Mouse (Mus musculus) heart, embryonic 16.5 days (tissue): ENCODE data around the gene Nmnat2. TPM values are rescaled to one million over a fixed set of nuclear protein-coding genes. Genes with fewer than 3 reads are reported as not detected.

Experiments
- ATAC-seq: fragments of 200-750 bp; cut with Nextera tagmentation; replicated peaks from 2 replicates; pipeline ENCODE4 v1.8.0; 2017; ENCODE audit warnings: moderate number of reproducible peaks; ENCODE audit not compliant: insufficient read depth, low FRiP score; ENCODE audit errors: extremely low read depth
- H3K27ac ChIP-seq: fragments of 300-500 bp; sonication (generic); 2 replicates; pipeline ENCODE4 v1.5.1; 2014; ENCODE audit warnings: mild to moderate bottlenecking, low read length, control low read depth, moderate library complexity
- H3K27me3 ChIP-seq: fragments of 300-500 bp; sonication (generic); 2 replicates; pipeline ENCODE4 v1.6.1; 2014; ENCODE audit warnings: low read length, mixed read lengths; ENCODE audit not compliant: control insufficient read depth, insufficient read depth
- H3K36me3 ChIP-seq: fragments of 300-500 bp; sonication (generic); 2 replicates; pipeline ENCODE4 v1.6.1; 2014; ENCODE audit not compliant: control insufficient read depth, insufficient read depth
- H3K4me1 ChIP-seq: fragments of 300-500 bp; sonication (generic); 2 replicates; pipeline ENCODE4 v1.6.1; 2014; ENCODE audit warnings: low read length, mixed read lengths; ENCODE audit not compliant: control insufficient read depth, insufficient read depth
- H3K4me2 ChIP-seq: fragments of 300-500 bp; sonication (generic); 2 replicates; pipeline ENCODE4 v1.6.1; 2014; ENCODE audit warnings: low read depth, mild to moderate bottlenecking, control low read depth, low read length
- H3K4me3 ChIP-seq: fragments of 300-500 bp; sonication (generic); 2 replicates; pipeline ENCODE4 v1.5.1; 2014; ENCODE audit warnings: mild to moderate bottlenecking, control low read depth, low read length
- H3K9ac ChIP-seq: fragments of 300-500 bp; sonication (generic); 2 replicates; pipeline ENCODE4 v1.6.1; 2014; ENCODE audit warnings: low read length, control low read depth
- H3K9me3 ChIP-seq: fragments of 300-500 bp; sonication (generic); replicated peaks from 2 replicates; pipeline ENCODE4 v1.6.1; 2016; ENCODE audit warnings: low read length; ENCODE audit not compliant: control insufficient read depth
- WGBS: fragments of 180-500 bp; shearing (Covaris S2); extraction: QIAGEN DNeasy Blood & Tissue Kit; methylation state at CpG from one replicate; pipeline ENCODE4 v1.1.7; 2014; 5-methylcytosine and 5-hydroxymethylcytosine counted together
- polyA plus RNA-seq: library from polyadenylated mRNA; unstranded; fragments of >200 nt; fragmentation: Nextera tagmentation; extraction: Ambion mirVana; gene quantifications from 2 replicates; pipeline ENCODE4 v1.2.1, GENCODE M21; 2015

The Nmnat2 gene
- polyA plus RNA-seq, 1 experiment from 2014 or later: 0.58 TPM

DNA sequence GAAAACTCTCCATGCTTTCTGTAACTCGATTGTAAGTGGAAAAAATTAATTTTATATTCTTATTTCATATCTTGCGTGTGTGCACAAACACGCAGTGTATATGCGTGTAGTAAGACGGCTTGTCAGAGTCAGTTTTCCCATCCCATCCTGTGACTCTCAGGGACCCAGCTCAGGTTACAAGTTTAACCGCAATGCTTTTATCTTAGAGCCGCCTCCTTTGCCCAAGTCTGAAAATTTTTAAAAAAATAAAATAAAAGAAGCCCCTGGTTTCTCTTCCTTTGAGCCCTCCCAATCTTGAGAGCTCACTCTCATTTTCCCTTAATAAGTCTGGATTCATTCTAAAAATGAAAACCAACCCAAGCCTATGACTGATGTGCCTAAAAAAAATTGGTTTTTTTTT, 98.8 kb downstream of the Nmnat2 start:
- Histone ChIP-seq H3K36me3 (no peaks in the 10 kb centered on the region), H3K27me3 (no peaks in the 10 kb centered on the region), H3K4me3 (no peak overlapping the region), H3K9me3 (no peaks in the 10 kb centered on the region), H3K27ac (no peak overlapping the region), H3K4me1 (no peaks in the 10 kb centered on the region), H3K4me2 (no peak overlapping the region), H3K9ac (no peak overlapping the region)
- 51% methylated on average over 7 of the region's 7 CpGs for WGBS
- no peak for ATAC-seq

DNA sequence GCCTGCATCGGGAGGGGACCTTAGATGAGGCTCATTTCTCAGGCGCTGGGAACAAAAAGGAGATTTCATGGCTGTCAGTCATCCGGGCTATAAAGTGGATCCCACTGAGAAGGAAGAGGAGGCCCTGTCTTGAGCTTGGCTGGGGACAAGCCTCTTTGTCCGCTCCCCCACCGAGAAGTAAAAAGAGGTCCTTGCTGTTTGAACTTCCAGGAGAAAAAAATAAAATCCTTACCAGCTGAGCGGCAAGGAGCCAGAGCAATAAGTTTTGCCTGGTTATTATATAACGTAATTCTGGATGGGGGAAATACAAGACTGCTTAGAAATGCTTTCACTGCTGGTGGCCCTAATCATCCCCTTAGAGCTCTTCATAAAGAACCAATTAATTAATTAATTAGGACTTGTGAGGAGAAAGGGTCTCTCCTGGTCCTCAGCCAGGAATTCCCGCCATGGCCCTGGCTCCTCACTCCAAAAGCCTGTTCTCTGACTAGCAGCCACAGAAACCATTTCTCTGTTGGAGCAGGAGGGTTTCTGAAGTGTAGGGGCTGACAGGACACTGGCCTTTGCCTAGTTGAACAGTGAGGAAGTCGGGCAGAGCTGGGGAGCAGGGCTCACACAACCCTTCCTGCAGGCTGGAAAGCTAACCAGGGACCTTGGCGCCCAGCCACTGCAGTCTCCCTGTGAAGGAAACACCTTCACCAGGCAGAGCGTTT, 99.5 kb downstream of the Nmnat2 start:
- ATAC-seq: no peak
- no peak overlapping the region for H3K4me2 ChIP-seq
- no peaks in the 10 kb centered on the region for H3K36me3 ChIP-seq
- no peak overlapping the region for H3K4me3 ChIP-seq
- H3K27me3 ChIP-seq: no peaks in the 10 kb centered on the region
- H3K27ac ChIP-seq: no peak overlapping the region
- H3K4me1 ChIP-seq: no peaks in the 10 kb centered on the region
- 44% methylated on average over 11 of the region's 11 CpGs for WGBS
- no peak overlapping the region for H3K9ac ChIP-seq
- H3K9me3 ChIP-seq: no peaks in the 10 kb centered on the region

DNA sequence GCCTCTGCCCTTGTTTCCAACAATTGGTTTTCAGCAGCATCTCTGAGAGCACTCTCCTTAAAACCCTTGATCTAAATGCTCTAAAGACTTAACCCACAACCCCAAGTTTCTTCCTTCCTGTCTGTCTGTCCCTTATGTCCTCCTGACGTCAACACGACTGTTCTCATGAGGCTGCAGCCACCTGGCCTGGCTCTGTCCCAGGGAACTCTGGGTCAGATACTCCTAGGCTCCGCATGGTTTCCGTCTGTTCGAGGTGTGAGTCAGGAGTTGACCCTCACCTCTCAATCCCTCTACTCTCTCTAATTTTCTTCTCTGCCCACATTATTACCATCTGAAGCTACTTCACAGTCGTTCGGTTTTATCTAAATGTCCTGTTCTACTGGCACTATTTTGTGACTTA, 103.5 kb downstream of the Nmnat2 start:
- 70% methylated on average over 7 of the region's 7 CpGs for WGBS
- Histone ChIP-seq H3K4me1 (no peaks in the 10 kb centered on the region), H3K36me3 (no peaks in the 10 kb centered on the region), H3K9me3 (no peaks in the 10 kb centered on the region), H3K27me3 (no peaks in the 10 kb centered on the region), H3K27ac (no peak overlapping the region), H3K4me3 (no peak overlapping the region), H3K9ac (no peak overlapping the region), H3K4me2 (no peak overlapping the region)
- ATAC-seq: no peak

DNA sequence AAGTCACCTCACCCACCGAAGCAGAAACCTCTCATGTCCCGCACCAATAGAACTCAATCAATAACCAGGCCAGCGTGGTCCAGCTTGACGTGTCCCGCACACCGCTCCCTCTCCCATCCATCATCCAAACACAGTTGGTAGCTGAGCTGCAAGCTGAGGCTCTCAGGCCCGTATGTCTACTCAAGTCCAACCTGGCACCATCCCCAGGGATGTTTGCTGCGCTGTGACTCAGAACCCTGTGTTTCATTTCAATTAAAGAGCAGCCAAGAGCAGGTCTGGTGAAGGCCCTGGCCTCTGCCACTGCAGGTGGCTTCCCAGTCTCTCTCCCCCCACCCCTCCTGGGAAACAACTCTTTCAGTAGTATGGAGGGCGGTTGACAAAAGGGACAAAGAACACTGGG, 104.8 kb downstream of the Nmnat2 start:
- no peak overlapping the region for H3K9ac ChIP-seq
- no peak overlapping the region for H3K4me3 ChIP-seq
- 84% methylated on average over 9 of the region's 9 CpGs for WGBS

DNA sequence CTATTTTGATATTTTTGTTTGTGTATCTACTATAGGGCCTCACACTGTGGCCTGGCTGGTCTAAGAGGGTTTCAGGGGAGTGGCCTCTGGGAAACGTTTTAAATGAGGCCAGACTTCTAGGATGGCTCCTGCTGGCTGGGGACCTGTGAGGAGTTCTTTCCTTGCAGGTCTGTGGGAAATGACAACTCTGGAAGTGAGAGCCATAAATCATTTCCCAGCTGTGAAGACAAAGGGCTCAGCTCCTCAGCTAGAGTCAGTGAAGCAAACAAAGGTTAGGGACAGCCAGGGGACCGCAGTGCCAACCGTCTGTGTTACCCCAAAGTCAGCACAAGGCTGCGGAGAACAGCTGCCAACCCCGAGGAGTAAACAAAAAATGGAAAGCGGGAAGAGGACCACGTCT, 107.8 kb downstream of the Nmnat2 start:
- no peak overlapping the region for H3K27ac ChIP-seq
- no peak overlapping the region for H3K4me2 ChIP-seq
- no peak for ATAC-seq
- H3K9ac ChIP-seq: no peak overlapping the region
- H3K4me1 ChIP-seq: 0 out of 2 replicates have a peak, but pooled peaks cover 3% of the 10 kb centered on the region
- H3K36me3 ChIP-seq: no peaks in the 10 kb centered on the region
- H3K4me3 ChIP-seq: no peak overlapping the region
- WGBS: 45% methylated on average over 7 of the region's 7 CpGs
- H3K27me3 ChIP-seq: no peaks in the 10 kb centered on the region
- H3K9me3 ChIP-seq: no peaks in the 10 kb centered on the region

More for the DNA sequence above, 104.8 kb downstream of the Nmnat2 start:
- no peaks in the 10 kb centered on the region for H3K27me3 ChIP-seq
- no peaks in the 10 kb centered on the region for H3K9me3 ChIP-seq
- ATAC-seq: no peak
- H3K4me2 ChIP-seq: no peak overlapping the region
- no peak overlapping the region for H3K27ac ChIP-seq
- H3K4me1 ChIP-seq: no peaks in the 10 kb centered on the region
- no peaks in the 10 kb centered on the region for H3K36me3 ChIP-seq

DNA sequence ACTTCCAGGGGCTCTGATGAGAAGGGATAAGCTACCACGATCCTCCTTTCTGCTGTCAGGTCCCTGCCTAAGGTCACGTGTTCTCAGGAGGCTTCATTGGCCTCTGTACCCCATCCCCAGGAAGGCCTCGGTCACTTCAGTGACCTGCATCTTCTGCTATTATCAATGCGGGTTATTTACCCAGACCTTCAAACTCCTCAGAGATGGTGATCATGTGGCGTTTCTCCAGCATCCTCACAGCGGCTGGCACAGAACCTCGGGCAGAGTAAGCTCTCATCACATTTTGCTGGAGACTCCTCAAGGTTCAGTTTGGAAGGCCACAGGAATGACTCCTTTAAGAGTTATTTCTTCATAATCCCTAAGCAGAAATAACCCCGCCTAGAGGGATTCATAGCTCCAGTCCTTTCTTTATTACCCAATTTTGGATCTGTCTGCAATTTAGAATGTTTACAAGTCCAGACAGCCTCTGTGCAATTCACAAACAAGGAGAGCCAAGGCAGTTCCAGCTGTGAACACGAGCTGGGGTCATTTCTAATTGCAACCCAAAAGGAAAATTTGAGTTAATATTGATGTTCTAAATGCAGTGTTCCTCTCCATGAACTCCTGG, 110.1 kb downstream of the Nmnat2 start:
- 79% methylated on average over 9 of the region's 9 CpGs for WGBS
- no peak for ATAC-seq
- Histone ChIP-seq H3K4me2 (no peak overlapping the region), H3K27ac (peak overlapping the region; percentile 58), H3K36me3 (no peaks in the 10 kb centered on the region), H3K4me1 (0 out of 2 replicates have a peak, but pooled peaks cover 3% of the 10 kb centered on the region), H3K9me3 (no peaks in the 10 kb centered on the region), H3K9ac (no peak overlapping the region), H3K4me3 (no peak overlapping the region), H3K27me3 (no peaks in the 10 kb centered on the region)

DNA sequence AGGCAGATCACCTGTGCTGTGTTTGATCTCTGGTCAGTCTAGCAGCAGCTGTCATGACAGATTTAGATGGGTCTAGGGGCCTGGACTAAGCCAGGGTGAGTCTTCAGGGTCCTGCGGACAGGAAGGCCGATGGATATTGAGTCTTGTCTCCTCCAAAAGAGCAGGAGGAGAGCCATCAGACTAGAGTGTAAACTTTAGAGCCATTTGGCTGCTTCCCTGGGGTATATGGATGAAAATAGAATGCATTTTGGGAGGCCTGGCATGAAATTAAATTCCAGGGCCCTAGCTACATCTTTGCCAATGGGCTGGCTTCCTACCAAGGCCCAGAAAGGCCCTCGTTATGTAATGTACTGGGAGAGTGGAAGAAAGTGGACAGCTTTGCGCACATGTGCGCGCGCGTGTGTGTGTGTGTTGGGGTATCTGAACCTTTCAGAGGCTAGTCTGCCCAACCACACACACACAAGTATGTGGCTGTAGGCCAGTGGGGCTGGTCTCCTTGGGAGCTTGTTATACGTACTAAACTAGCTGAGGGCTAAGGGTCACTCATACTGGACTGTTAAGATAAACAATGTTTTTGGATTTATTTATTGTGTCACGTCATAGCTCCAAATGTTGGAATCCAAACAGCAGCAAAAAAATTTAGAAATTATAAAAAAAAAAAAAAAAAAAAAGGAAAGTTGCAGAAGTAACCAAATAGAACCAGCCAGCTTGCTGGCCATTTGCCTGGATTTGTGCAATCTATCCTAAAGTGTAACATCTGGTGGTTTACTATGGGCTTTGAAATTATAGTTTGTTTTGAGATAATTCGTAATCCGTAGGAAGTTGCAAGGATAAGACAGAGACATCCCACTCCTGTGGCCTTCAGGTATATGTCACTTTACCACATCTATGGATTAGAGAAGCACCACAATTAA, 110.9 kb downstream of the Nmnat2 start:
- peak overlapping the region; percentile 58 for H3K27ac ChIP-seq
- H3K27me3 ChIP-seq: no peaks in the 10 kb centered on the region
- H3K4me3 ChIP-seq: no peak overlapping the region
- no peaks in the 10 kb centered on the region for H3K9me3 ChIP-seq
- H3K36me3 ChIP-seq: no peaks in the 10 kb centered on the region
- H3K9ac ChIP-seq: no peak overlapping the region
- no peak overlapping the region for H3K4me2 ChIP-seq
- WGBS: 69% methylated on average over 12 of the region's 12 CpGs
- 0 out of 2 replicates have a peak, but pooled peaks cover 3% of the 10 kb centered on the region for H3K4me1 ChIP-seq
- 0 out of 2 replicates have a peak, but pooled peaks have one; percentile 32 for ATAC-seq

DNA sequence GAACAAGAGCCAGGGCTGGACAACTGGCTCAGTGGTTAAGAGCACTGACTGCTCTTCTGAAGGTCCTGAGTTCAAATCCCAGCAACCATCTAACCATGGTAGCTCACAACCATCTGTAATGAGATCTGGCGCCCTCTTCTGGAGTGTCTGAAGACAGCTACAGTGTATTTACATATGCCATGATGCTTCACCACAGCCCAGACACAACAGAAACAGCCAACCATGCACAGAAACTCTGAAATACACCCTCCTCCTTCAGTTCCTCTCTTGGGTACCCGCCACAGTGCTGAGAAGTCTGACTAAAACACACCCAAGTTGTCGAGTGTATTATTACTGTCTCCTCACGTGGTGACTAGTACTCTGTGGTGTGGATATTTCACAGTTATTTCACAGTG, 111.6 kb downstream of the Nmnat2 start:
- WGBS: 70% methylated on average over 4 of the region's 4 CpGs
- ATAC-seq: no peak
- no peak overlapping the region for H3K9ac ChIP-seq
- H3K27me3 ChIP-seq: no peaks in the 10 kb centered on the region
- H3K4me1 ChIP-seq: 0 out of 2 replicates have a peak, but pooled peaks cover 3% of the 10 kb centered on the region
- H3K27ac ChIP-seq: no peak overlapping the region; the same call in 1 of the 2 replicates
- H3K4me2 ChIP-seq: no peak overlapping the region
- H3K4me3 ChIP-seq: no peak overlapping the region
- H3K9me3 ChIP-seq: no peaks in the 10 kb centered on the region
- no peaks in the 10 kb centered on the region for H3K36me3 ChIP-seq
